Mouse (Mus musculus): ENCODE data around the gene Tent4a. TPM values are rescaled to one million over a fixed set of nuclear protein-coding genes. Genes with fewer than 3 reads are reported as not detected.

The Tent4a gene
- polyA plus RNA-seq, 1 experiment from 2014 or later = 6.5 TPM

DNA sequence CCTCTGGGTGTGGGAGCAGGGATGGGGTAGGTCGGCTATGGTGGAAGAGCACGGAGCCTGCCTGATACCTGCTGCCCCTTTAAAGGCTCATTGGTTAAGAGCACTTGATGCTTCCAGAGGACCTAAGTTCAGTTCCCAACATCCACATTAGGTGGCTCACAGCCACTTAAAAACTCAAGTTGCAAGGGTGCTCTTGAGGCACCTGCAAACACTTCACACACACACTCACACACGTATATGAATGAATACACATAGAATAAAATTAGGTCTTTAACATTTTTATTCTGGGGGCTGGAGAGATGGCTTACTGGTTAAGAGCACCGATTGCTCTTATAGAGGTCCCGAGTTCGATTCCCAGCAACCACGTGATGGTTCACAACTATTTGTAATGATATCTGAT lies 47.3 kb downstream of the Tent4a start:
- H3K4me1 ChIP-seq = peaks cover 20% of the 10 kb centered on the region
- H3K27ac ChIP-seq (replicated peaks) = no peak overlapping the region
- peaks cover 33% of the 10 kb centered on the region for H3K27me3 ChIP-seq (replicated peaks)
- peak overlapping the region; percentile 57 for H3K4me2 ChIP-seq
- no peaks in the 10 kb centered on the region for H3K36me3 ChIP-seq
- no peak overlapping the region for H3K4me3 ChIP-seq (replicated peaks)
- no peak overlapping the region for H3K9ac ChIP-seq (replicated peaks)
- 89% methylated on average over 7 of the region's 7 CpGs for WGBS
- no peaks in the 10 kb centered on the region for H3K9me3 ChIP-seq (replicated peaks)
- no peak for ATAC-seq (ENCODE audit: low FRiP score)

GRCm38 (mm10) chr13:69485833-69486232 lies 48.6 kb downstream of the Tent4a start:
- peaks cover 33% of the 10 kb centered on the region for H3K4me1 ChIP-seq
- H3K4me3 ChIP-seq (replicated peaks) = no peak overlapping the region
- peaks cover 33% of the 10 kb centered on the region for H3K27me3 ChIP-seq (replicated peaks)
- no peak overlapping the region for H3K9ac ChIP-seq (replicated peaks)
- ATAC-seq (ENCODE audit: low FRiP score) = no peak
- H3K27ac ChIP-seq (replicated peaks) = no peak overlapping the region
- no peaks in the 10 kb centered on the region for H3K36me3 ChIP-seq
- WGBS = 78% methylated on average over 7 of the region's 7 CpGs
- H3K4me2 ChIP-seq = no peak overlapping the region
- H3K9me3 ChIP-seq (replicated peaks) = no peaks in the 10 kb centered on the region

DNA sequence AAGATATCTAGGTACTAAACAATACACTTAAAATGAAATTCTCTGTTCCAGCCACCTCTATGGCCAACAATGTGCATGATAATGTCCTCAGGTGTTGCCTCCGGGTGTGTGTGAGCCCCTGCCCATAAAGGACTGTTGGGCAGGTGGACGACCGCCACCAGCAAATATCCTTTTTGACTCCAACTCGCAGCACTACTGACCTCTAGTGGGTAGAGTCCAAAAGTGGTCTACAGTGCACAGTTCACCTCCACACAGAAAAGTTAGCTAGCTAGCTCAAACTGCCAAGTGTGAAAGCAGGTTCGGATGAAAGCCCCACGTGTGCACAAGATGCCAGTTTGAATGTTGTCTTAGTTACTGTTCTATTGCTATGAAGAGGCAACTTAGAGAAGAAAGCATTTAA lies 49.1 kb downstream of the Tent4a start:
- Histone ChIP-seq H3K9ac (replicated peaks) (no peak overlapping the region), H3K4me1 (peaks cover 36% of the 10 kb centered on the region), H3K9me3 (replicated peaks) (no peaks in the 10 kb centered on the region), H3K4me2 (no peak overlapping the region), H3K36me3 (no peaks in the 10 kb centered on the region), H3K27ac (replicated peaks) (no peak overlapping the region), H3K4me3 (replicated peaks) (no peak overlapping the region), H3K27me3 (replicated peaks) (peaks cover 33% of the 10 kb centered on the region)
- 16% methylated on average over 6 of the region's 6 CpGs for WGBS
- ATAC-seq (ENCODE audit: low FRiP score) = peak; percentile 26; the same call in 1 of the 2 replicates

DNA sequence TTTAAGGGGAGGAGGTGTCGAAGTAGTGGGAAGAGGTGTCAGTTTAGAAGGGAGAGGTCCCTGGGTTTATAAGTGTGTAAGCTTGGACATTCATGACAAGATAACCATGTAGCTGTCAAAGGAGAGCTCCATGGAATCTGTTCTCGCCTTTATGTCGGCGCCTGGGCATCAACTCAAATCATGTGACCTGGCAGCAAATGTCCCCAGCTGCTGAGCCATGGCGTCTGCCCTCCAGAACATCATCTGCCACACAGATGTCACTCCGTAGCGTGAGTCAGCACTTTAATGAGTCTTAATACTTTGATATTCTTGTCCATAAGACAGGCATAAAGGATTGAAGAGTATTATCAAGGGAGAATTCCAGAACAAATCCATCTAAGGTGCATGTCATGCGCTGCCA lies 51.7 kb downstream of the Tent4a start:
- Histone ChIP-seq H3K9me3 (replicated peaks) (no peaks in the 10 kb centered on the region), H3K4me3 (replicated peaks) (peak overlapping the region; percentile 35; the same call in 1 of the 2 replicates), H3K9ac (replicated peaks) (no peak overlapping the region), H3K27ac (replicated peaks) (no peak overlapping the region), H3K4me1 (peaks cover 27% of the 10 kb centered on the region), H3K27me3 (replicated peaks) (peaks cover 18% of the 10 kb centered on the region), H3K36me3 (no peaks in the 10 kb centered on the region), H3K4me2 (peak overlapping the region; percentile 73)
- 43% methylated on average over 8 of the region's 8 CpGs for WGBS
- no peak for ATAC-seq (ENCODE audit: low FRiP score)

DNA sequence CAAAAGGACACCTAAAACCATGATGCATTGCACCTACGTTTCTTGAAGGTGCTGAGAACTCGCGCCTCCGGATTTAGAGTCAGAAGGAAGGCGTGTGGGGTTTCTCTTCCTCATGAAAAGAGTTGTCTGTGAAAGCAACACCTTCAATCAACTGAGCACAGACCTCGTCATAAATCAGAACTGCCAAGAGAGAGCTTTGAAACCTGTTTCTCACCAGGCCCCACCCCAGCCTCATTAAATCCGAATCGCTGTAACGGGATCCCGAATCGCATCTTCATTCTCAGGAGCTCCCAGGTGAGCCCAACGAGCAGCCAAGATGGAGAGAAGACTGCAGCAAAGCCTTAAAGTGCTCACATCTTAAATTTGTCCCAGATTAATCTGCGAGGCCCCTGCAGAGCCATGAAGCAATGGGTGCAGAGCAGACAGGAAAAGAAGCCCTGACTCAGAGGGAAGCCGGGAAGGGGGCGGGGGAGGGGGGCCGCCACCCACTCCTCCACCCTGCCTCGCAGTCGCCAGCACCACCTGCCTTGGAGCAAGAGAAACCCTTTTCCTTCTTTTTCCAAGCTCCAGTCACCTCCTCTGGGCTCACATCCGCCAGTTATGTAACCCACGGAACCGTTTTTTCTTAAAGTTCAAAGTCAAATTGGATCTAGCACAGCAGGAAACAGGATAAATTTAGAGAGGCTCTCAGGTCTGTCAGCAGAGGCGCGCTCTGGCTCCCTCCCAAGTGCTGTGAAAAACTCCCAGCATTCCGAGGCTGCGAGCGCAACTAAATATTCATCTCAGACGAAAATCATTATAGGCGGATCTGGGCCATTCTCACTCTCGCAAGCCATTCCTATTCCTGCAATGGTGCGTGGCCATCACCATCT lies 52.5 kb downstream of the Tent4a start:
- peaks cover 18% of the 10 kb centered on the region for H3K27me3 ChIP-seq (replicated peaks)
- 0 out of 2 replicates have a peak overlapping the region, but pooled peaks have one; percentile 48 for H3K27ac ChIP-seq (replicated peaks)
- H3K9me3 ChIP-seq (replicated peaks) = no peaks in the 10 kb centered on the region
- peaks cover 23% of the 10 kb centered on the region for H3K4me1 ChIP-seq
- peak; percentile 49 for ATAC-seq (ENCODE audit: low FRiP score)
- no peaks in the 10 kb centered on the region for H3K36me3 ChIP-seq
- peak overlapping the region; percentile 36 for H3K9ac ChIP-seq (replicated peaks)
- peak overlapping the region; percentile 35 for H3K4me3 ChIP-seq (replicated peaks)
- WGBS = under 1% methylated on average over 30 of the region's 30 CpGs
- peak overlapping the region; percentile 73 for H3K4me2 ChIP-seq

- 6% methylated on average over 8 of the region's 8 CpGs for WGBS
- Histone ChIP-seq H3K9me3 (replicated peaks) (no peaks in the 10 kb centered on the region), H3K4me2 (peak overlapping the region; percentile 73), H3K36me3 (no peaks in the 10 kb centered on the region), H3K9ac (replicated peaks) (no peak overlapping the region), H3K4me3 (replicated peaks) (peak overlapping the region; percentile 35; the same call in 1 of the 2 replicates), H3K4me1 (peaks cover 23% of the 10 kb centered on the region), H3K27me3 (replicated peaks) (peaks cover 18% of the 10 kb centered on the region), H3K27ac (replicated peaks) (no peak overlapping the region)
- no peak for ATAC-seq (ENCODE audit: low FRiP score)
Measured at GRCm38 (mm10) chr13:69481026-69481425, 53.4 kb downstream of the Tent4a start.

- H3K9ac ChIP-seq (replicated peaks) = no peak overlapping the region
- no peaks in the 10 kb centered on the region for H3K36me3 ChIP-seq
- H3K4me2 ChIP-seq = no peak overlapping the region
- peaks cover 15% of the 10 kb centered on the region for H3K27me3 ChIP-seq (replicated peaks)
- no peak overlapping the region for H3K27ac ChIP-seq (replicated peaks)
- ATAC-seq (ENCODE audit: low FRiP score) = no peak
- no peak overlapping the region for H3K4me3 ChIP-seq (replicated peaks)
- WGBS = 72% methylated on average over 2 of the region's 2 CpGs
- no peaks in the 10 kb centered on the region for H3K9me3 ChIP-seq (replicated peaks)
- H3K4me1 ChIP-seq = peaks cover 23% of the 10 kb centered on the region
Measured at GRCm38 (mm10) chr13:69479906-69480305, 54.5 kb downstream of the Tent4a start.

GRCm38 (mm10) chr13:69478703-69479102 lies 55.7 kb downstream of the Tent4a start:
- ATAC-seq (ENCODE audit: low FRiP score) = no peak
- H3K27ac ChIP-seq (replicated peaks) = no peak overlapping the region
- WGBS = 86% methylated on average over 6 of the region's 6 CpGs
- peaks cover 23% of the 10 kb centered on the region for H3K4me1 ChIP-seq
- H3K36me3 ChIP-seq = no peaks in the 10 kb centered on the region
- no peak overlapping the region for H3K4me3 ChIP-seq (replicated peaks)
- no peak overlapping the region for H3K4me2 ChIP-seq
- no peak overlapping the region for H3K9ac ChIP-seq (replicated peaks)
- peaks cover 10% of the 10 kb centered on the region for H3K27me3 ChIP-seq (replicated peaks)
- no peaks in the 10 kb centered on the region for H3K9me3 ChIP-seq (replicated peaks)

DNA sequence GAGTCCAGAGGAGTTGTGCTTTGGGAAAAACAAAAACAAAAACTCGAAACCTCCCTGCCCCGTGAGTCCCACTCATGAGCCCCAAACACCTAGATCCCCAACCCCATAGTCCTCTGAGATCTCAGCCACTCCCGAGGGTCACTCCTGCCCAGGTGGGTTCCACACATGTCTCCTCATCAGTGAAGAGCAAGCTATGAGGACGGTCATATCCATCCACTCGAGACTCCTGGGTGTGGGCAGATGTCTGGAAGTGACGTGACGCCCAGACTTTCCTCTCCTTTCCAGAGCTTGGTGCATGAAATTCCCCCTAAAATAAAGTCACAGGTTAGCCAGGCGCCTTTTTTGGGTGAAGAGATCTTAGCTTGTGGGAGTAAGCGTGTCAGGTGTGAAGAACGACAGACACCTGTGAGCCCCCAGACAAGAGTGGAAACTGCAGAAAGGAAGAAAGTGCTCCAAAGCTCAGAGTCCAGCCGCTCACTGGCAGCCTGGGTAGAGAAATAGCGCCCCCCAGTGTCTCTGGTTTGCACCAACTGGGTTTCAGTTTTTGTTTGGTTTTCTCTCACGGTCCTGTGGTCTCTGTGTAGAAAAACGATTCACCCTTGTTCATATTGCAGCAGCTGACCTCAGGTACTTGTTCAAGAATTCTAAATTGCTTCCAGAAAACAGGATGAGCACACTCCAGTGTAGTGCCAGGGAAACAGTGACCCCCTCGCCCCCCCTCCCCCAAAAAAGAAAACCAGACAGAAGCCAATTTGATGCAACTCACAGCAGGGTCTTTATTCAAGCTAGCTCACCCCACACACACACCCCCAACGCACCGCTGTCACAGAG lies 73.6 kb downstream of the Tent4a start:
- no peak overlapping the region for H3K9ac ChIP-seq (replicated peaks)
- H3K4me2 ChIP-seq = no peak overlapping the region
- no peak overlapping the region for H3K4me3 ChIP-seq (replicated peaks)
- no peaks in the 10 kb centered on the region for H3K36me3 ChIP-seq
- H3K27ac ChIP-seq (replicated peaks) = no peak overlapping the region
- peaks cover 4% of the 10 kb centered on the region; the same call in 1 of the 2 replicates for H3K4me1 ChIP-seq
- H3K9me3 ChIP-seq (replicated peaks) = no peaks in the 10 kb centered on the region
- WGBS = 49% methylated on average over 17 of the region's 17 CpGs
- ATAC-seq (ENCODE audit: low FRiP score) = peak; percentile 62; the same call in 1 of the 2 replicates
- no peaks in the 10 kb centered on the region for H3K27me3 ChIP-seq (replicated peaks)

- peak; percentile 66; the same call in 1 of the 2 replicates for ATAC-seq (ENCODE audit: low FRiP score)
- 16% methylated on average over 8 of the region's 8 CpGs for WGBS
- no peaks in the 10 kb centered on the region for H3K9me3 ChIP-seq (replicated peaks)
Measured at GRCm38 (mm10) chr13:69459657-69460458, 74.6 kb downstream of the Tent4a start.

GRCm38 (mm10) chr13:69458891-69459290 lies 75.5 kb downstream of the Tent4a start:
- WGBS = 96% methylated on average over 2 of the region's 2 CpGs
- no peak overlapping the region for H3K4me2 ChIP-seq
- no peak overlapping the region for H3K9ac ChIP-seq (replicated peaks)
- H3K4me1 ChIP-seq = peaks cover 7% of the 10 kb centered on the region; the same call in 1 of the 2 replicates
- H3K27ac ChIP-seq (replicated peaks) = no peak overlapping the region
- H3K36me3 ChIP-seq = no peaks in the 10 kb centered on the region
- no peaks in the 10 kb centered on the region for H3K9me3 ChIP-seq (replicated peaks)
- H3K27me3 ChIP-seq (replicated peaks) = no peaks in the 10 kb centered on the region
- no peak for ATAC-seq (ENCODE audit: low FRiP score)
- no peak overlapping the region for H3K4me3 ChIP-seq (replicated peaks)

More at GRCm38 (mm10) chr13:69459657-69460458, 74.6 kb downstream of the Tent4a start:
- Histone ChIP-seq H3K36me3 (no peaks in the 10 kb centered on the region), H3K27ac (replicated peaks) (no peak overlapping the region), H3K4me3 (replicated peaks) (no peak overlapping the region), H3K4me1 (peaks cover 7% of the 10 kb centered on the region; the same call in 1 of the 2 replicates), H3K27me3 (replicated peaks) (no peaks in the 10 kb centered on the region), H3K9ac (replicated peaks) (no peak overlapping the region), H3K4me2 (no peak overlapping the region)
